In the genomic region with DNA sequence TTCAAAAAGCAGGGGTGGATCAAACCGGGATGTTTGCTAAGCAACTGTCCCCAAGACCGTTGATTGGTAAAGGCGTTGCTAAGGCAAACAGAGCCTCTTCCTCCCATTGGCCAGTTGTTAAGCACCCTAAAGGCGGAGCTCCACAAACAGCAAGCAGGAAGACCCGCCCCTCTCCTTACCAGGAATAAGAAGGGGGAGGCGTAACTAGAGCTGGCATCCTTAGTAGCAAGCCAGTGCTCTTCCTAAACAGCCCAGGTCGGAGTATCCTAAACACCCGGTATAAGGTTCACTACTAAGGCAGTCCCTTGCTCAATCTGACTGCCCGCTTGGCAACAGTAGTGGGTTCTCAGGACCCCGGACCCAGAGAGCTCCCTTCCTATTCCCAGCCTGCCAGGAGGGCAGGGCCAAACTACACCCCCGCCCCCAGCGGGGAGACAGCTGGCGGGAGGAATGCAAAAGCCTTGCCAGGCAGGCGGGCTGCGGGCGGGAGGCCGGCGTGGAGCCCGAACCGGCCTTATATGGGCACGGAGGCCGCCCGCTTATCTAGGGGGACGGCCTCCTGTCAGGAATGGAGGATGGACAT, we compare ENCODE assay signal across 8 mouse cellular contexts. TPM values are rescaled to one million over a fixed set of nuclear protein-coding genes. Genes with fewer than 3 reads are reported as not detected.
DNase-seq lines count a peak whose midpoint lies in the region; ATAC-seq and TF ChIP-seq lines count a peak whose summit lies in the region.

No protein-coding gene starts in this region.

- H3K4me2 ChIP-seq in hindbrain, postnatal 0 days (ENCODE audit: low read depth, low read length), result peak overlapping the region; percentile 91

- TF ChIP-seq CTCF in hindbrain, postnatal 0 days (IDR thresholded peaks at IDR 0.05; ENCODE audit: low read depth), result no peak

- peaks cover 36% of the 10 kb centered on the region for H3K36me3 ChIP-seq in hindbrain, postnatal 0 days (ENCODE audit: insufficient read depth, low read length)

- no peaks in the 10 kb centered on the region for H3K9me3 ChIP-seq in hindbrain, postnatal 0 days (ENCODE audit: low read length)

- 1% methylated on average over 24 of the region's 24 CpGs for WGBS in hindbrain, postnatal 0 days

- DNase-seq in embryo, embryonic 10 days (ENCODE audit: low spot score), result peak; percentile 97
- DNase-seq in gastrocnemius, adult 8-10 months (ENCODE audit: low spot score in 2 of 2), result peak; percentile 87 to 92
- peak; percentile 96 for DNase-seq in hindbrain, postnatal 0 days (ENCODE audit: low spot score)
- DNase-seq in left cerebral cortex, adult 18-20 months (ENCODE audit: low spot score in 2 of 2), result peak; percentile 82 to 93
- peak; percentile 93 to 97 for DNase-seq in lung, postnatal 4 days
- DNase-seq in right cerebral cortex, adult 18-20 months, result peak; percentile 94
- DNase-seq in urinary bladder, postnatal 25 days (ENCODE audit: low spot score), result peak; percentile 83

- ATAC-seq in activated CD4-positive, CD25-positive, alpha-beta regulatory T cell, adult 4 months, result peak; percentile 22
- peak; percentile 84 for ATAC-seq in hindbrain, postnatal 0 days

- H3K4me3 ChIP-seq in hindbrain, postnatal 0 days (ENCODE audit: low read length), result peak overlapping the region; percentile 100

- H3K9ac ChIP-seq in hindbrain, postnatal 0 days (replicated peaks; ENCODE audit: low read length), result peak overlapping the region; percentile 31

- peak overlapping the region; percentile 62 for H3K27ac ChIP-seq in hindbrain, postnatal 0 days

- no peaks in the 10 kb centered on the region for H3K27me3 ChIP-seq in hindbrain, postnatal 0 days (ENCODE audit: insufficient read depth, low read length)

- peaks cover 19% of the 10 kb centered on the region; the same call in 1 of the 2 replicates for H3K4me1 ChIP-seq in hindbrain, postnatal 0 days (ENCODE audit: insufficient read depth, low read length)

RNA-seq across cellular contexts. Expression of a gene that starts 3.0 kb away (rescaled TPM):
- polyA plus RNA-seq in activated CD4-positive, CD25-positive, alpha-beta regulatory T cell, adult 4 months (2017; shearing (Covaris generic)), result 10 to 100 TPM in 1 of 2 experiments, 1 to 10 TPM in 1; 6.3 to 10.9 TPM
- total RNA-seq in gastrocnemius, adult 8-10 months (2022), result 10 to 100 TPM; 81.6 to 89.5 (median 87.8) TPM
- 67.0 and 67.3 TPM in 2 replicates for total RNA-seq in hindbrain, postnatal 0 days (2014; rRNA removed)
- polyA plus RNA-seq in hindbrain, postnatal 0 days (2015; fragmentation: Nextera tagmentation; extraction: Ambion mirVana), result 3.0 and 3.8 TPM in 2 replicates
- total RNA-seq in left cerebral cortex, adult 18-20 months (2021), result 10 to 100 TPM; 70.4 to 77.9 TPM

RNA-seq across cellular contexts. Expression of a gene that starts 6.7 kb away (rescaled TPM):
- polyA plus RNA-seq in activated CD4-positive, CD25-positive, alpha-beta regulatory T cell, adult 4 months (2017; shearing (Covaris generic)), result 1 to 10 TPM; 2.7 to 3.5 TPM
- total RNA-seq in gastrocnemius, adult 8-10 months (2022), result 10 to 100 TPM; 15.2 to 16.6 (median 15.4) TPM
- total RNA-seq in hindbrain, postnatal 0 days (2014; rRNA removed), result 55.3 and 58.2 TPM in 2 replicates
- polyA plus RNA-seq in hindbrain, postnatal 0 days (2015; fragmentation: Nextera tagmentation; extraction: Ambion mirVana), result 12.2 and 14.4 TPM in 2 replicates
- 10 to 100 TPM; 61.0 to 64.5 TPM for total RNA-seq in left cerebral cortex, adult 18-20 months (2021)

RNA-seq across cellular contexts. Expression of a gene that starts 56.4 kb away (rescaled TPM):
- 10 to 100 TPM; 11.1 to 13.4 TPM for polyA plus RNA-seq in activated CD4-positive, CD25-positive, alpha-beta regulatory T cell, adult 4 months (2017; shearing (Covaris generic))
- 1 to 10 TPM; 5.2 to 8.5 (median 7.1) TPM for total RNA-seq in gastrocnemius, adult 8-10 months (2022)
- 8.9 and 9.9 TPM in 2 replicates for total RNA-seq in hindbrain, postnatal 0 days (2014; rRNA removed)
- polyA plus RNA-seq in hindbrain, postnatal 0 days (2015; fragmentation: Nextera tagmentation; extraction: Ambion mirVana), result 19.2 and 23.4 TPM in 2 replicates
- 1 to 10 TPM; 2.8 TPM for total RNA-seq in left cerebral cortex, adult 18-20 months (2021)

Comparison
In these comparisons a context has a peak if more than half of its experiments do, and no peak if none do; other contexts are left out.
1. Peak in every context shown above with its lines: DNase-seq, ATAC-seq, H3K4me3 ChIP-seq and H3K27ac ChIP-seq.